Mouse (Mus musculus) stomach, embryonic 14.5 days (tissue): Measurements from ENCODE around the gene Tenm3. TPM values are rescaled to one million over a fixed set of nuclear protein-coding genes. Genes with fewer than 3 reads are reported as not detected.

Experiments used
- ATAC-seq: fragments of 200-750 bp; cut with Nextera tagmentation; 2 replicates; pipeline ENCODE4 v1.8.0; 2017; ENCODE audit warnings: low read depth, moderate TSS enrichment; ENCODE audit not compliant: insufficient number of reproducible peaks, insufficient read depth, low FRiP score
- H3K27ac ChIP-seq: fragments of 300-500 bp; sonication (generic); 2 replicates; pipeline ENCODE4 v1.5.1; 2014; ENCODE audit warnings: mild to moderate bottlenecking, low read length, moderate library complexity, mixed read lengths
- H3K27me3 ChIP-seq: fragments of 300-500 bp; sonication (generic); 2 replicates; pipeline ENCODE4 v1.6.1; 2014; ENCODE audit warnings: low read length, control low read depth, mixed read lengths; ENCODE audit not compliant: control insufficient read depth, insufficient read depth
- H3K36me3 ChIP-seq: fragments of 300-500 bp; sonication (generic); 2 replicates; pipeline ENCODE4 v1.6.1; 2014; ENCODE audit warnings: mild to moderate bottlenecking, control low read depth, low read length, moderate library complexity, mixed read lengths; ENCODE audit not compliant: control insufficient read depth, insufficient read depth
- H3K4me1 ChIP-seq: fragments of 300-500 bp; sonication (generic); 2 replicates; pipeline ENCODE4 v1.6.1; 2014; ENCODE audit warnings: low read length, control low read depth, mixed read lengths; ENCODE audit not compliant: control insufficient read depth, insufficient read depth
- H3K4me2 ChIP-seq: fragments of 300-500 bp; sonication (generic); replicated peaks from 2 replicates; pipeline ENCODE4 v1.6.1; 2014; ENCODE audit warnings: low read depth, low read length, control low read depth
- H3K4me3 ChIP-seq: fragments of 300-500 bp; sonication (generic); 2 replicates; pipeline ENCODE4 v1.5.1; 2014; ENCODE audit warnings: low read depth, low read length, control low read depth
- H3K9ac ChIP-seq: fragments of 300-500 bp; sonication (generic); replicated peaks from 2 replicates; pipeline ENCODE4 v1.6.1; 2014; ENCODE audit warnings: low read depth, mild to moderate bottlenecking, control low read depth, low read length, moderate library complexity, mixed read lengths
- H3K9me3 ChIP-seq: fragments of 300-500 bp; sonication (generic); 2 replicates; pipeline ENCODE4 v1.6.1; 2016; ENCODE audit warnings: low read depth, low read length, control low read depth; ENCODE audit not compliant: control insufficient read depth
- WGBS: fragments of 180-500 bp; shearing (Covaris S2); extraction: QIAGEN DNeasy Blood & Tissue Kit; methylation state at CpG from one replicate; pipeline ENCODE4 v1.1.7; 2014; 5-methylcytosine and 5-hydroxymethylcytosine counted together
- polyA plus RNA-seq: library from polyadenylated mRNA; unstranded; fragments of >200 nt; fragmentation: Nextera tagmentation; extraction: Ambion mirVana; gene quantifications from 2 replicates; pipeline ENCODE4 v1.2.1, GENCODE M21; 2014

Tenm3 gene
- polyA plus RNA-seq, 1 experiment from 2014 or later = 29.8 TPM

DNA sequence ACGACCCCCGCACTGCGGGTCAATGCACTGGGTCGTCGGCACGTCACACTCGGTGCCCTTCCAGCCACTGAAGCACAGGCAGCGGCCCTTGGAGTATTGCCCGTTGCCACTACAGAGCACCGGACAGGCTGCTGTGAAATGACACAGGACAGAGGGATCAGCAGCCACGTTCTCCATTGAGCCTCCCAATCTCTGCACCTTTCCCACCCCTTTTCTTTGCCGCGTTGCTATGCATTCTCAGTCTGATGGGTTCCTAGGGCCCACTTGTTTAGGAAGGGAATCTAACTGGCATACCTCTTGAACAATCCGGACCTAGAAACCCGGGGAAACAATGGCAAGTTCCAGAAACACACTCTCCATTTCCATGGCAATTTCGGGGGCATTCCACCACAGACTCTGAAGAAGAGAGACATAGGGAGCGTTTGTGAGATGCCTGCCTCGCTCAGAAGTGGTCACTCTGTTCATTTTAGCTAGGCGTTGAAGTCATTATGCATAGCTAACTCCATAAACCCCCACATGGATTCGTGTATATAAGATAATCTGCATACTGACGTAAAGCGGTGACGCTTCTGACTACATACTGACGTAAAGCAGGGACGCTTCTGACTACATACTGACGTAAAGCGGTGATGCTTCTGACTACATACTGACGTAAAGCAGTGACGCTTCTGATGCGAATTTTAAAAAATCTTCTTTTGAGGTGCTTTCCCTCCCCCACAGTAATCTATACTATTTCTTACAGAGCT, 501.3 kb downstream of the Tenm3 start:
- Histone ChIP-seq H3K4me2 (no peak overlapping the region), H3K4me3 (no peak overlapping the region), H3K9me3 (no peaks in the 10 kb centered on the region), H3K27me3 (no peaks in the 10 kb centered on the region), H3K36me3 (no peaks in the 10 kb centered on the region; the same call in 1 of the 2 replicates), H3K4me1 (no peaks in the 10 kb centered on the region), H3K27ac (no peak overlapping the region), H3K9ac (no peak overlapping the region)
- 82% methylated on average over 30 of the region's 30 CpGs for WGBS
- ATAC-seq = no peak

DNA sequence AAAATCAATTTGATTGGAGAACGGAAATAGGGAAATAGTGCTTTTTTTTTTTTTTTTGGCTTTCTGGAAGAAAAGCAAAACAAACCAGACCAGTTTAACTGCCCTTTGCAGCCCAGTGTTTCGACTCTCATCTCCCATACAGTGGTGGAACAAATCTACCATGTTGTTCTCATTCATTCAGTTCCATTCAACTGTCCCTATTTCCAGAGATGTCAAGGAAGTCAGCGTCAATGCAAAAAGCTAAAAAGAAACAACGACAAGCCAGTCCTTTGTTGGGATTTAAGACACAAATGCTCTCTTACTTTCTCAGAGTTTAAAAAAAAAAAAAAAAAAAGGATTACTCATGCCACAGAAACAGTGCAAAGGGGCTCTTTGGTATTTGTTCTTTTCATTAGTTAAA, 502.1 kb downstream of the Tenm3 start:
- Histone ChIP-seq H3K9ac (no peak overlapping the region), H3K9me3 (no peaks in the 10 kb centered on the region), H3K27me3 (no peaks in the 10 kb centered on the region), H3K4me2 (no peak overlapping the region), H3K4me3 (no peak overlapping the region), H3K36me3 (no peaks in the 10 kb centered on the region; the same call in 1 of the 2 replicates), H3K4me1 (no peaks in the 10 kb centered on the region), H3K27ac (no peak overlapping the region)
- 64% methylated on average over 4 of the region's 4 CpGs for WGBS
- ATAC-seq = no peak

- H3K36me3 ChIP-seq = no peaks in the 10 kb centered on the region; the same call in 1 of the 2 replicates
- no peak for ATAC-seq
- H3K27me3 ChIP-seq = no peaks in the 10 kb centered on the region
- no peak overlapping the region for H3K27ac ChIP-seq
- WGBS = 74% methylated on average over 5 of the region's 5 CpGs
- no peaks in the 10 kb centered on the region for H3K9me3 ChIP-seq
- no peaks in the 10 kb centered on the region for H3K4me1 ChIP-seq
- no peak overlapping the region for H3K4me3 ChIP-seq
- H3K9ac ChIP-seq = no peak overlapping the region
- H3K4me2 ChIP-seq = no peak overlapping the region
Observed at GRCm38 (mm10) chr8:48341276-48341675, 502.5 kb downstream of the Tenm3 start.

- H3K36me3 ChIP-seq = no peaks in the 10 kb centered on the region
- no peak overlapping the region for H3K27ac ChIP-seq
- H3K4me1 ChIP-seq = no peaks in the 10 kb centered on the region
- ATAC-seq = no peak
- WGBS = 92% methylated on average over 11 of the region's 11 CpGs
- no peaks in the 10 kb centered on the region for H3K9me3 ChIP-seq
- no peak overlapping the region for H3K9ac ChIP-seq
- no peak overlapping the region for H3K4me3 ChIP-seq
- no peak overlapping the region for H3K4me2 ChIP-seq
- H3K27me3 ChIP-seq = no peaks in the 10 kb centered on the region
Observed at GRCm38 (mm10) chr8:48322655-48323265, 521.0 kb downstream of the Tenm3 start.

GRCm38 (mm10) chr8:48322240-48322639, 521.5 kb downstream of the Tenm3 start:
- H3K27me3 ChIP-seq = no peaks in the 10 kb centered on the region
- H3K4me2 ChIP-seq = no peak overlapping the region
- no peak overlapping the region for H3K9ac ChIP-seq
- no peaks in the 10 kb centered on the region for H3K36me3 ChIP-seq
- ATAC-seq = no peak
- no peaks in the 10 kb centered on the region for H3K9me3 ChIP-seq
- H3K4me1 ChIP-seq = no peaks in the 10 kb centered on the region
- no peak overlapping the region for H3K27ac ChIP-seq
- H3K4me3 ChIP-seq = no peak overlapping the region
- WGBS = 95% methylated on average over 6 of the region's 6 CpGs

- ATAC-seq = no peak
- Histone ChIP-seq H3K9me3 (no peaks in the 10 kb centered on the region), H3K9ac (no peak overlapping the region), H3K27ac (no peak overlapping the region), H3K4me1 (no peaks in the 10 kb centered on the region), H3K27me3 (no peaks in the 10 kb centered on the region), H3K36me3 (no peaks in the 10 kb centered on the region), H3K4me2 (no peak overlapping the region), H3K4me3 (no peak overlapping the region)
- WGBS = 94% methylated on average over 3 of the region's 3 CpGs
Observed at GRCm38 (mm10) chr8:48319674-48320073, 524.1 kb downstream of the Tenm3 start.

- Histone ChIP-seq H3K4me2 (no peak overlapping the region), H3K27ac (no peak overlapping the region), H3K9me3 (no peaks in the 10 kb centered on the region), H3K27me3 (no peaks in the 10 kb centered on the region), H3K4me3 (no peak overlapping the region), H3K9ac (no peak overlapping the region), H3K36me3 (no peaks in the 10 kb centered on the region), H3K4me1 (no peaks in the 10 kb centered on the region)
- no peak for ATAC-seq
- 92% methylated on average over 10 of the region's 10 CpGs for WGBS
Observed at GRCm38 (mm10) chr8:48317498-48317897, 526.3 kb downstream of the Tenm3 start.

- no peak overlapping the region for H3K27ac ChIP-seq
- 71% methylated on average over 8 of the region's 8 CpGs for WGBS
- no peak overlapping the region for H3K9ac ChIP-seq
- no peak overlapping the region for H3K4me3 ChIP-seq
- no peaks in the 10 kb centered on the region for H3K36me3 ChIP-seq
- ATAC-seq = no peak
- peaks cover 5% of the 10 kb centered on the region for H3K4me1 ChIP-seq
- no peak overlapping the region for H3K4me2 ChIP-seq
- H3K9me3 ChIP-seq = no peaks in the 10 kb centered on the region
- H3K27me3 ChIP-seq = no peaks in the 10 kb centered on the region
Observed at GRCm38 (mm10) chr8:48315605-48316004, 528.1 kb downstream of the Tenm3 start.
